Mouse (Mus musculus) brain, embryonic 14.5 days (tissue): Measurements from ENCODE around the gene C1ql4.

Experiments
- CTCF ChIP-seq: fragments of 200-500 bp; IDR thresholded peaks from 2 replicates; pipeline ENCODE4 v1.5.1; 2012; ENCODE audit warnings: inconsistent platforms, mild to moderate bottlenecking, moderate library complexity, borderline replicate concordance; ENCODE audit not compliant: insufficient read depth, insufficient read length; ENCODE audit errors: extremely low read depth
- POLR2A ChIP-seq: fragments of 200-500 bp; IDR thresholded peaks from 2 replicates; pipeline ENCODE4 v1.6.1; 2012; ENCODE audit warnings: mild to moderate bottlenecking, inconsistent platforms, borderline replicate concordance; ENCODE audit not compliant: poor library complexity, insufficient read depth, insufficient read length, severe bottlenecking; ENCODE audit errors: extremely low read depth

- TF ChIP-seq CTCF (no peak), POLR2A (no peak)
Measured at GRCm38 (mm10) chr15:99042334-99042733, 45.3 kb downstream of the C1ql4 start.
